Mouse (Mus musculus): ENCODE data around the gene Zfp616. TPM values are rescaled to one million over a fixed set of nuclear protein-coding genes. Genes with fewer than 3 reads are reported as not detected.

Zfp616 gene
- polyA plus RNA-seq (2014; fragmentation: Illumina TruSeq; extraction: RNeasy Lipid Tissue Mini Kit (QIAGEN cat#74804); ENCODE audit: low read depth, low replicate concordance): not detected

GRCm38 (mm10) chr11:74069655-74070054 is at the start of gene Zfp616:
Zfp616 (plus strand) TSS chr11:74069955.

GRCm38 (mm10) chr11:74056451-74056850 is 13.3 kb upstream of the Zfp616 start, which contains the start of the genes Olfr139 and Olfr399:
Olfr139 (minus strand) TSS chr11:74056551.
Olfr399 (minus strand) TSS chr11:74056615.

GRCm38 (mm10) chr11:74113412-74113811 is 43.7 kb downstream of the Zfp616 start, which contains the start of gene Olfr401:
Olfr401 (plus strand) TSS chr11:74113712.

Other genes with a start within 250 kb of the Zfp616 start
- not detected for gene Olfr393, start 218.5 kb upstream of the Zfp616 start, polyA plus RNA-seq (2014; fragmentation: Illumina TruSeq; extraction: RNeasy Lipid Tissue Mini Kit (QIAGEN cat#74804); ENCODE audit: low read depth, low replicate concordance)
- gene Olfr394, start 179.2 kb upstream of the Zfp616 start, polyA plus RNA-seq (2014; fragmentation: Illumina TruSeq; extraction: RNeasy Lipid Tissue Mini Kit (QIAGEN cat#74804); ENCODE audit: low read depth, low replicate concordance): not detected
- not detected for gene Olfr395, start 160.7 kb upstream of the Zfp616 start, polyA plus RNA-seq (2014; fragmentation: Illumina TruSeq; extraction: RNeasy Lipid Tissue Mini Kit (QIAGEN cat#74804); ENCODE audit: low read depth, low replicate concordance)
- gene Olfr23, start 133.3 kb upstream of the Zfp616 start, polyA plus RNA-seq (2014; fragmentation: Illumina TruSeq; extraction: RNeasy Lipid Tissue Mini Kit (QIAGEN cat#74804); ENCODE audit: low read depth, low replicate concordance): not detected
- gene Olfr397, start 109.1 kb upstream of the Zfp616 start, polyA plus RNA-seq (2014; fragmentation: Illumina TruSeq; extraction: RNeasy Lipid Tissue Mini Kit (QIAGEN cat#74804); ENCODE audit: low read depth, low replicate concordance): not detected
- gene Olfr398, start 79.5 kb upstream of the Zfp616 start, polyA plus RNA-seq (2014; fragmentation: Illumina TruSeq; extraction: RNeasy Lipid Tissue Mini Kit (QIAGEN cat#74804); ENCODE audit: low read depth, low replicate concordance): not detected
- not detected for gene Olfr139, start 13.4 kb upstream of the Zfp616 start, polyA plus RNA-seq (2014; fragmentation: Illumina TruSeq; extraction: RNeasy Lipid Tissue Mini Kit (QIAGEN cat#74804); ENCODE audit: low read depth, low replicate concordance)
- not detected for gene Olfr399, start 13.3 kb upstream of the Zfp616 start, polyA plus RNA-seq (2014; fragmentation: Illumina TruSeq; extraction: RNeasy Lipid Tissue Mini Kit (QIAGEN cat#74804); ENCODE audit: low read depth, low replicate concordance)
- not detected for gene Olfr401, start 43.8 kb downstream of the Zfp616 start, polyA plus RNA-seq (2014; fragmentation: Illumina TruSeq; extraction: RNeasy Lipid Tissue Mini Kit (QIAGEN cat#74804); ENCODE audit: low read depth, low replicate concordance)
- gene Olfr402, start 83.6 kb downstream of the Zfp616 start, polyA plus RNA-seq (2014; fragmentation: Illumina TruSeq; extraction: RNeasy Lipid Tissue Mini Kit (QIAGEN cat#74804); ENCODE audit: low read depth, low replicate concordance): not detected
- not detected for gene Olfr403, start 116.3 kb downstream of the Zfp616 start, polyA plus RNA-seq (2014; fragmentation: Illumina TruSeq; extraction: RNeasy Lipid Tissue Mini Kit (QIAGEN cat#74804); ENCODE audit: low read depth, low replicate concordance)
- not detected for gene Olfr43, start 141.4 kb downstream of the Zfp616 start, polyA plus RNA-seq (2014; fragmentation: Illumina TruSeq; extraction: RNeasy Lipid Tissue Mini Kit (QIAGEN cat#74804); ENCODE audit: low read depth, low replicate concordance)
- gene Olfr406, start 189.9 kb downstream of the Zfp616 start, polyA plus RNA-seq (2014; fragmentation: Illumina TruSeq; extraction: RNeasy Lipid Tissue Mini Kit (QIAGEN cat#74804); ENCODE audit: low read depth, low replicate concordance): not detected
- not detected for gene Olfr59, start 213.8 kb downstream of the Zfp616 start, polyA plus RNA-seq (2014; fragmentation: Illumina TruSeq; extraction: RNeasy Lipid Tissue Mini Kit (QIAGEN cat#74804); ENCODE audit: low read depth, low replicate concordance)